Mouse (Mus musculus) kidney, adult 18-20 months (tissue): ENCODE measurements at regions not wholly inside any gene's neighbourhood (a gene's known extent, or its start where the extent isn't known, plus 50 kb on each side); places are given as distances from the start of the nearest gene placed in this dataset.
A peak's percentile ranks its signal among the peaks of the same experiment; 100 is the strongest.

Experiments used
- DNase-seq: peaks from one replicate; pipeline ENCODE4 v3.0.0; 2021

DNA sequence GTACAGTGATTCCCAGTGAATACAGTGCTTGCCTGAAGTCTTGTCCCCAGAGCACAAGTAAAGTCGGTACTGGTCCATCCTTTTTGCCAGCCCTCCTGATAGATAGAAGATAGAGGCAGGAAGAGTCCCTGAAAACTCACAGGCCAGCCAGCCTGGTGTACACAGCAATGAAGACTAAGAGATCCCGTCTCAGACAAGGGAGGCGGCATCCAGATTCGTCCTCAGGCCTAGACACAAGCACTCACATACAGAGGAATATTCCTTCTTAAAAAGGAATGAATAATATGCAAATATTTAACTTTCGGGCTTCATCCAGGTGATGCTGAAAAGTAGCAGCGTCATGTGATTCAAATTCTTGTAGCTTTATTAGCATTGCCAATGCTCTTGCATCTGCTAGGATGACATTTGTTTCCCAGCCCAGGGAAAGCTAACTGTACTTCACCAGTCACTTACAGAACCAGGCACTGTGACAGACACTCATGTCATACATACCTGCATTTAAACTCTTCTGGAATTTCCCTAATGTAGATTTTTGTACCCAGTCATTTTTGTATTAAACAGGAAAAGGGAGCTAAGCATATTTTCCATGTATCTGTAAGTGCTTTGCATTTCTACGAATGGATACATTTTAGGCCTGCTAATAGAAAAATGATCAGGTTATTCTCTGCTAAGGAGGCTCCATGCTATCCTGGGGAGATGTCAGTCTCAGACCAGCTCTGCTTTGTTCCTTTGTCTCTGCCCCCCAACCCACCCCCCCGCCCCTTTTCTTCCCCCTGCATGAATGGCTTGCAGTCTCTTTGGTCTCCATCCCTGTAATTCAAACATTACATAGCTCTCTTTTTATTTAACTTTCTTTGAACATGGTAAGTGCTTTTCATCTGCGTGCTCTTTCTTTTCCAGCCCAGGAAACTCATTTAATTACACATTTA lies 162.5 kb upstream of the Gm9747 start:
- DNase-seq, result no peak

DNA sequence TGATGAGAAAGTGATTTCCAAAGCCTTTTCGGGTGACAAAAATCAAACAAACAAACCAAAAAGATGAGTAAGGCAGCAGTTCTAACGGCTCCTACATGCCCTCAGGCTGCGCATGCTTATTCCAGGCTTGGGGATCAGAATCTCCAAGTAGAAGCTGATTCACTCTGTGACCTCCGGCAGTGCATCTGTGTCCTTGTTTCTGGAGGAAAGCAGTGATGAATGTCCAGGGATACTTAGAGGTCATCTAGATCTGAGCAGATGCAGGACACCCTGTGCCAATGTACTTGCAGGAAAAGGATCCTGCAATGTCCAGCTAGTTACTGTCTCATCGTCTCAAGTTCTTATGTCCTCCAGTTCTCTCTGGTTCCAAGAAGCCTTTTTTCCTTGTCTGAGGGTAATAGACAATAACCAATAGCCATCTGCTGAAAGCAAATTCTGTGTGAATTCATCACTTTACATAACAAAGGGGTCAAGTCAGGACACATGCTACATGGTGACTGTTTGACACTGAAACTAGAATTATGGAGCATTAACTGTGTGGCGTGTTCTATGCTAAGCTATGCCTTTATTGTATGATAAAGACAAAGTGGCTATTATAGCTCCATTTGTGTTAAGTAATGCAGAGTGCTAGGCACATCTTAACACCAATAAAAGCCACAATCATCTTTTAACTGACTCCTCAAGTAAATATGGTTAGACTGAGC lies 143.6 kb upstream of the Gm9747 start:
- DNase-seq, result no peak

DNA sequence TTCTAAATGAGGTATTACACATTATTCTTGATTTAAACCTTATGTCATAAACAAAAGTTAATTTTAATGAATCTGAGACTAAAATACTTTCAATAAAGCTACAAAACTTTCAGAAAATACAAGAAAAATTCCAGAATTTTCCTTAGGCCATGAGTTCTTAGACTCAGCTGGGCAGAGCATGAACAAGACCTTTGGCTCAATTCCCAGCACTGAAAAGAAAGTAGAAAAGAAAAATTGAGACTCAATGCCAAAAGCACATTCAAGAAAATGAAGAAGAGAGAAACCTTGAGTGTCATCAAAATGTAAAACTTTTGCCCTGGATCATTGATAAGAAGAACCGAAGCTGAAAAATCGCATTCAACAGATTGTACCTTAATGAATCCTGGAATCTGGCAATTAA lies 137.8 kb upstream of the Gm9747 start:
- DNase-seq, result no peak

DNA sequence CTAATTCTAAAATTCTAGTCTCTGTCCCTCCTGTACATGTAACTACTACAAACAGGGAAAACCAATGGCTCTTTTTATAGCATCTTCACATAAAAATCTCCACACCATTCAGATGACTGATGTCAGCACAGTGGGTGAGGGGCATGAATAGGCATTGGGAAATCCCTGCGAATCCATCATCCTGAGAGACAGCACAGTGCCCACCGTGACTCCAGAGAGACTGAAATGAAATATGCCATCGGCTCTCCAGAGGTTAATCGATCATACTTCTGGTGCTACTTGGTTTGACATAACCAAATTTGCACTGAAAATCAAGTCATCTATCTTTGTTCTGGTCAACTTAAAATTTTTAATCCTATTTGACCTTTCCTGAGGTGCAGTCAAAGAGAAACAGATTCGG lies 126.2 kb upstream of the Gm9747 start:
- DNase-seq, result no peak

DNA sequence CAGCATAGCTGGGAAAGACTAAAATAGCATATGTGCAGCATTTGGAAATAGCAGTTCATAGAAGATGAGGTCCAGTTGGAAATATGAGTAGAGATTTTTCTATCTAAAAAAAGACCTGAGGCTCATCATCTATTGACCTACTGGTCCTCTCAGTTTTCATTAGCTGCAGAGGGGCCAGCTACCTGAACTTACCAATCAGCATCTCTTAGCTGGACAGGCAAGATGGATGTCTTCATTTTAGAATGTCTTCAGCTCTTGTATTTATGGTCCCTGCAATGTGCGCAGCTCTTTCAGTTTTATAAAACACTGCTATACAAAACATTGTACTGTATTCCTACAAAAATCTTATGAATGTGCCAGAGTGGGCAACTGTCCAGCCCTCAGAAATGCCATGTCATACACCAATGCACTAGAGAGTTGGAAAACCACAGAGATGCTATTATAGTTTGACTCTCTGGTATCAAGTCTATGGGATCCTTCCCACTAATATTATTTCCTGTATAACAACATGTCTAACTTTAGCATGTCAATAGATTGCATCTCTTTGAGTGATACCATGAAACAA lies 122.8 kb upstream of the Gm9747 start:
- DNase-seq, result no peak

DNA sequence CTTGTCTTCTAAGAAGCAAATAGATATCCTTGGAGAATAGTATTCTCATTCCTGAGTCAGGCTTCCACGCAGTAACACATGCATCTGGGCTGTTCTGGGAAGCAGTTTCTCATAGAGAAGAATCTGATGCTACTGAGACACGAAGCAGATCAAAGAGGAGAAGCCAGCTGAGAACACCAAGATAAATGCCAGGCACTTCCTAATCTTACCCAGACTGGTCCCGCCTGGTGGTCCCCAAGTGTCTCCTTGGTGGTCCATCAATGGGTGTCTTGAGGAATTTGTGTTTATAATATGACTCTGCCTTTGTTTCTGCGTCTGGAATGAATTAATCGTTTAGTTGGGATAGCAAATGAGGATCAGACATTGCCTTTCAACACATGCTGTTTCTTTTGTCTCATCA lies 120.5 kb upstream of the Gm9747 start:
- no peak for DNase-seq

DNA sequence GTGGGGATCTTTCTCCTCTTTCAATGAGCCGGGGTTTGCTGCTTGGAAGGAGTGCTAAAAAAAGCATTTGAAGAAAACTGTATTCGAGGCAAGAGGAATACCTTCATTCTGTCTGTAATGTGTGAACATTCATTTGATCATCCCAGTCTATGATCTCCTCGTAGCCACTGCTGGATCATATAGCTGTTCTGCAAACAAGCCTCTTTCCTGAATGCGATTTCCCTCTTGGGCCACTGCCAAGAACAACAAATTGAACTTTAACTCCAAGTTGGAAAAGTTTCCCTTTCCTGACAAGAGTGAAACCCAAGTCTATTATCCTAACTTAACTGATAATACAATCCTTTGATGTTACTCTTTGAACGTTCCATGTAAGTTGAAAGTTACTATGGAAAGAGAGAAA lies 108.4 kb upstream of the Gm9747 start:
- DNase-seq, result peak; percentile 8

DNA sequence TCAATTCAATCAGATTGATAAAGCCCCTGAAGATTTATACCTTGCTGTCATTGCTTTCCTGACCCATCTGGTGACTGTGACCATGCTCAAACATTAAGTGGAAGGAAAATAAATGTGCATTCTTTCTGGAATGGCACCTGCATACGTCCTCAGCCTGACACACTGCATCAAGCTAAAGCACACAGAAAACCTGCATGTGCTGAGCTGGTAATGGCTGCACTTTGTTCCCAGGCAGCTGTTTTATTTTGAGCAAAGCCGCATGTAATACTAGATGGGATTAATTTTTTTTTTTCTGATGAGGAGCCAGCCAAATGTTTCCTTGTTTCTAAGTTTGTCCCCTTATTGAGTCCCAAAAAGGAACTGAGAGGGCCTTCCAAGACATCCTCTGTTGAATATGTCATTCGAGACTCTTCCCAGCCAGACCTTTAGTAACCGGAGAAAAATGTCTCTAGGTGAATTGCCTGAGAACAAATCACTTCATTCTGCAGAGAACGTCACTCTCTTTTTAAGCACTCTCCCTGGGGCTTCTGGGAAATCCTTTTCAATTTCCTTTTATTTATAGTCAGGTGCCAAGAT lies 103.1 kb upstream of the Gm9747 start:
- DNase-seq, result no peak

DNA sequence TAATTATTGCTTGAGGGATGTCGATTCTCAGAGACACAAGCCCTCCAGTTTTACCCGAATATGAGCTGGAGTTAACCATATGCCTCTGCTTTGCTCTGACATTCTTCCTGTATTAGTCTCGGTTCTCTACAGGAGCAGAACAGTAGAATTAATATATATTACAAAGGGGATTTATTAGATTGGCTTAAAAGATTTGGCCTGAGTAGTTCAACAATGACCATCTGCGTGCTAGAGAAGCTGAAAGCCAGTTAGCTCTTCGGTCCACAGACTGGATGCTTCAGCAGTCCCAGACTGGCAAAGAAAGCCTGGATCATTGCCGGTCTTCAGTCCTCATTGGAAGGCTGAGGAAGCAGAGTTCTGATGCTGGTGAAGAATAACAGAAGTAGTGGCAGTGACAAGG lies 100.4 kb upstream of the Gm9747 start:
- DNase-seq, result no peak

DNA sequence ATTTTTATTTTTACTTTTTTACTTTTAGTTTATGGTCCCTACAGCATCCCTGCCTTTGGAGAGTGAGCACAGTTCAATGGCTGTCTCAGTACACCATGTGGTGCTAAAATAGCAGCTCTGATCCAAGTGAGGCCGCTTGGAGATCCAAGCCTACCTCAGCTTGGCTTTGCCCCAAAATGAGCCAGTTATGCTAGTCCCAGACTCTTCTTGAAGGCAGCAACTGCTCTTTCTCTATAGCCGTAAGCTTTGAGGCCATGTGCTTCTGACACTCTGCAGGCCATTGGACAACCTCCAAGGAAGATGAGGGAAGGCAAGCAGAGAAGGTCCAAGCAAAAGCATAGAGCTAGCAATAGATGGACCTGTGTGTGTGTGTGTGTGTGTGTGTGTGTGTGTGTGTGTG lies 98.0 kb upstream of the Gm9747 start:
- no peak for DNase-seq

DNA sequence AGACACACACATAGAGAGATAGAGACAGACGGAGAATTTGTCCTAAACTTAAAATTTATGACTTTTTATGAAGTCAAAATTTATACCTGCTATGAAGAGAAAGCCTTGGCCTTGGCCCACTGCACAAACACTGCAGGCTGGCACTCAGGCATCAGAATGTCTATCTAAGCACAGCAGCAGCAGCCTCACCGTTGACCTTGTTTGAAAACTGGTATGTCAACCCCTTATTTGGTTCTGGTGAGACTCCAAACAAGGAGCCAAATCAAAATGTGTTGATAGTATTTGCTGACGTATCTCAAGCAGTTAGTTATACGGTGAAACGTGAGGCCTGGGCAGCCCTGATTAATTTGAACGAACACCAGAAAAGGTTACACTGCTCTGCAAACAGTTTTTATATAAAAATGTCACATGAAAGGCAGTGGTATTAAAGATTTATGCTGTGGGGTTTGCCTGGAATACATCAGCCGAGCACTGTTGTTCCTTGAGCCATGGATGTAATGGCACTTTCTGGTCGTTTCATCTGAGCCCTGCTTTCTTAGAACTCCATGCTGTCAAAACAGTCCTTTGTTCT lies 97.1 kb upstream of the Gm9747 start:
- no peak for DNase-seq

DNA sequence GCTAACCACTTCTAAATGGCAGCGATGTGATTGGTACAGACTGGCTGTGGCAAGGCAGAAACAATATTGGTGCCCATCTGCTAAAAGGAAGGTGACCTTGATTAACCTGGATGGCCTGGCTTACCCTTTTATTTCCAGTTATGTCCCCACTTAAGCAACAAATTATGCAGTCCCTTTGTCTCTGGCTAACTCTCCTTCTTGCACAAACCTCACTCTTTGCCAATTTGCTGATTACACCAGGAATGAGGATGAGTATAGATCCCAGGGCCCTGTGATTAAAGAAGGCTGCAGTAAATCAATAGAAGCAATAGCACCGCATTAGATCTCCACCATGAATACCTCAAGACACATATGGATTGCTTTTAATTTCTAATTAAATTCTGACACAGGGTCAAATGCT lies 87.7 kb upstream of the Gm9747 start:
- no peak for DNase-seq

DNA sequence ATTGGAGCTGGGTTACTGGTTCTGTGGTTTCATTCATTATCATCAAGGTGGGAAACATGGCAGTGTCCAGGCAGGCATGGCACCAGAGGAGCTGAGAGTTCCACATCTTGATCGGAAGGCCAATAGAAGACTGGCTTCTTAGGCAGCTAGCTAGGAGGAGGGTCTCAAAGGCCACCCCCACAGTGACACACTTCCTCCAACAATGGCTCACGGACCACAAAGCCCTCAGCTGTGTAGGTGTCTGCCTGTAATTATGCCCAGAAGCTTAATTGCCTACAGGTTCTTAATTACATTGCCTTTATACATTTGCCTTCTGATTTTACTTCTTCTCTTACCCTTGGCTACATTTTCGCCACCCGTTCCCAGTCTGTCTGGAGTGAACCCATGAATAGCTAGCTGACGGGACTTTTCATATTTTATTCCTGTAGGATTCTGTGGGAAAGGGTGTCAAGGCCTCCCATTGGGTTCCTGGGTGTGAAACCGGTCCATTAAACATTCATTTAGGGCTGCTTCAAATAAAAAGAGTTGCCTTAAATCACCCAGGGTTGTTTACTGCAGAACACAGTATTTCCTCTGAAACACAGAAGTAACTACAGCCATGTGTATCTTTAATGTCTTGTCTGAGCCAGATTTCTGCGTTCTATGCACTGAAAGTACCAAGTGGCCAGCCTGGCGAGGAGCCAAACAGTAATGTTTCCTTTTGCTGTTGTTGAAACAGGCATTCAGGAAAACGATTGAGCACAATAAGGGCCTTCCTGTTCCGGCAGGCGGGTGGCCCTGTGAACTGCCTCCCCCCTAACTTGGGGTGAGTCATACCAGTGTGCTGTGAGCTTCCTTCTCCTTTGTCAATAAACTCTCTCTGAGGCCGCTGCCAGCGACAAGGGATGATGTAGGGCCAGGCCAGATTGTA lies 82.4 kb upstream of the Gm9747 start:
- peak; percentile 42 for DNase-seq

DNA sequence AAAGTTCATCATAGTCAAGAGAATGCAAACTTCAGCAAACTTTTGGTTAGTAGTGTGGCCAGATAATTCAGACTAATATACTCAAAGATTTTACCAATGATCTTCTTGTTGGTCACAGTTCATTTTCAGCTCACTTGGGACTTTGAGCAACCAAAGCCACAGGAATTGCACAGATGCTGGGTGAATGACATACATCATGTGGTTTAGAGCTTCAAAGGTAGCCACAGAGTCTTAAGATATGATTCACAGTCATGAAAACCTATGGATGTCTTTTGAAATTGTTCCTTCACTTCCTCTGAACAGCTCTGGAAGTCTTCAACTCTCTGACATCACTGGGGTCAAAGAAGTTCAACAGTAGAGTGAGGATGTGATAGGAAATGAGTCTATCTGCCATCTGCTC lies 77.0 kb upstream of the Gm9747 start:
- DNase-seq, result no peak

DNA sequence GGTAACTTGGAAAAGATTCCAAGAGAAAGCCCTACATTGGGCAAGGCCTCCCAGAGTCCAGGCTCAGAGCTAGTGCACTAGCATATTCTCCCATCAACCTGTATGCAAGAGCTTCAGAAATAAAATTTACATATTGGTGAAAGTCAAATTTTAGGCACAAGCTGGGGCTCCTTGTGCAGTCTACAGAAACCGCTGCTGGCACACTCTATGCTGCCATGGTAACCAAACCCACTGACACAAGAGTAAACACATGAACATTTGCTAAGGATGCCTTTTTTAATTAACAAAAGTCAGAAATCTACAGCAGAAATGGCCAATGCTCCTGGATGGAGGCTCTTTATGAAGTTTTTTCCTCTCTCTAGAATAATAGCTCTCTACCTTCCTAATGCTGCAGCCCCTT lies 75.9 kb upstream of the Gm9747 start:
- no peak for DNase-seq

DNA sequence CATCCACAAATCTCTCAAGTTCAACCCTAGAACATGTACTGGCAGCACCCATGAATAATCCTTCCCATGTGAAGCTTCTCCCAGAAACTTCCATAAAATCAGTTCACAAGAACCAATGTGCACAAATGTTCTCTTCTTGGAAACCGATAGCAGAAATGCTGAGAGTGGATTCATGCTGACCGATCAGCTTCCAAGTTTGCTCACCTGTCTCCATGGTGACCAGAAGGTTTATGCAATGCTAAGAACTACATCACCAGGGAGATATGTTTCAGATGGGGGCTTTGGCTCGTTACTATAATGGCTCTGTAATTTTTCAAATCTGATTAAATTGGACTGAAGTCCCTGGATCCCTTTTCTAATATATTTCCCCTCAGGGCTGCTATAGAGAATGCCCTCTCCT lies 74.4 kb upstream of the Gm9747 start:
- no peak for DNase-seq

DNA sequence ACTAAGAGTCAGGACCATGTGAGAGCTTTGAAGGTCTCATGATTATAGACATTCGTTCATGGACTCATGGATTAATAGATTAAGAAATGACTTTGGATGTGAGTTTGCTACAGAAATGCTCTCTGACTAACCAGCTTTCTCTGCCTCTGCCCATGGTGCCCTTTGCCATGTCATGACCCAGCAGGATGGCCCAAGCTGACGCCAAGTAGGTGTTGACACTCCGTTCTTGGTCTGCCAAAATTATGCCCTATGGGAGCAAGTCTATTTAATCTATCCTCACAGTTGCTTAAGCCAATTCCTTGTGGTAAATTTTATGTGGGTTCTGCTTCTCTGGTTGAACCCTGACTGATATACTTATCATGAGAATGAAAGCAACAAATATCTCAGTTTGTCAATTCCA lies 73.7 kb upstream of the Gm9747 start:
- no peak for DNase-seq

DNA sequence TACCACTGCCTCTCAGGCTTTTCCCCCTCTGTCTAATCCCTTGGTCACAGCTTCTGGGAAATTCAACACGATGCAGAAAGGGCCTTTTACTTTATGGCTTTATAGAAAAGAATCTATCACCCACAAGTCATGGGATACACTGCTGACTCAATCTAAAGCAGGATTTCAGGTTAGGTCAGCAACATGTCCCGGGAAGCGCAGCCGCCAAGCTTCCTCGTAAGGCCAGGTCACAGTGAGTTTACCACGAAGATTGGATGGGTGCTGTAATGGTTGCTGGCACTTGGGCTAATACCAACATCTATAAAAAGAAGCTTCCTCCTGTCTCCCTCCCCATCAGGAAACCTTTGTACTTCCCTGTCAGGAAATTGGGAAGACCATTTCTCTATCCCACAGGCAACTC lies 70.0 kb upstream of the Gm9747 start:
- no peak for DNase-seq

DNA sequence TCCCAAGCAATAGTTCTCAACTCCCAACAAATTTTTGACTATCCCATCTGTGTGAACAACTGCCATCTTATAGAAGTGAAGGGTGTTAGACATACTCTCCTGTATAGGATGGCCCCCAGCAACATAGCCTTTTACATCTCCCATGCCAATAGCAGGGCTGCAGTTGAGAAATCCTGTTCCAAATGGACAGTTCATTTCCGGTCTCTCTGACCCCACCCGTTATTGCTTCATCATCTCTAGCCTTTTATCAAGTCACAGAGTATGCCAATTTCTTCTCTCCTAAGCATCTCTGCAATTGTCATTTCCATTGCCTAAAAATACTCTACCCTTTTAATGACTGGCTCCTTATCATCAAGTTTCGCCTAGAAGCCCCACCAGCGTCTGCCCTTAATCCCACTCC lies 64.8 kb upstream of the Gm9747 start:
- no peak for DNase-seq

DNA sequence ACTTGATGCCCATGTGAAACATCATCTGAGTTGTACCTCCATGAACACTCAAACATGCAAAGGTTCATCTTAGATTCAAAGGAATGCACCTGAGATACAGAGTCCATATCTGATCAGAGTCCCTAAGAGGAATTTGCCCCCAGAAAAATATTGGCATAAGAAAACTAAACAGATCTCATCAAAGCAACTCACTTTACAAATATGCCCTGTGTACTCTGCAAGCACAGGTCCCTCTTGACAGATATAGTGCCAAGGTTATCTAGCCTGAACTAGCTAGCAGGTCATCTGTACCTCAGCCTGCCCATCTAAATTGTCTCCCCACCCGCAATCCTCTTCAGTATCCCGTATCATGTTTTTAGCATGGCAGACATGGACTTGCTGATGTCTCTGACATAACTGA lies 64.0 kb upstream of the Gm9747 start:
- DNase-seq, result no peak

DNA sequence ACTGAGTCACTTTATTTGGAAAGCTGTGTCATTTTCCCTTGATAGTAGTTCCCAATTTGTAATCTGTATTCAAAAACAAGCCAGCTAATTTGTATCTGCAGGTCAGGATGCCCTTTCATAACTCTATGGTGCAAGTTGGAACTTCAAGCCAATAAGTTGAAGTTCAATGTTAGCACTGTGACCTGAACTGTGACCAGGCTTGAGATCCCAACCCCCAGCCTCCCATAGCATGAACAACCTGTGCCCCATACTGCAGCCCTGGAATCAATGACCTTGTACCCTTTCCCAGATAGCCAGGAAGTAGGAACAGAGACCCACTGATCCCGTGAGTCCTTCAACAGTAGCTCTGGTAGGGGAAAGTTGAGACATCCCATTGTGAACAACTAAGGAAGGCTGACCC lies 52.5 kb upstream of the Gm9747 start:
- DNase-seq, result no peak
